In the genomic region with DNA sequence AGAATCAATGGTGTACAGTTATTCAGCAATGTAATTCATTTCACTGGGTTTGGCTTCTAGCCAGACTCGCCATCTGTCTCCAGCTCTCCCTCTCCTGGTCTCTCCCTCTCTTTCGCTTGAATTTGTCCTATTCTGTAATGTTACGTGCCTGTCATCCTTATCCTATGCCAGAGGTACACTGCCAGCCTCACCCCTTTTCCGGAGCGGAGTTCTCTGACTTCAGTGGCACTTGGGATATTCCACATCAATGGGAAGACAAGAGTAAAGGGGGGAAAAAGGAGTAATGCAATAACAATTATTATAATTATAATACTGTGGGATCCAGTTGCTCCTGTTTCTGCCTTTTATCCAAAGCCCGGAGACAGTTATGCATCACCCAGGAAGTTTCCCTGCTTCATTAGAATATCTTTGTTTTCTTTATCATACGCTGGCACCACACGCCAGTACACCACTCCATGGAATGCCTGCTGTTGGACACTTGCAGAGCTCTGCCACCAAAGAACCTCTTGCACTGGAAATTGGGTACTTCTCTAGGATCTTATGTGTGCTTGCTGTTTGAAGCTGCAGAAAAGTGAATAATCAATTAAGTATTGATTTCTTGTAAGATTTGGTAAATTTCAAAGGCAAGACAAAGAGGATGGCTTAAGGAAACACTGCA, we compare ENCODE assay signal across 9 mouse cellular contexts.
A peak's percentile ranks its signal among the peaks of the same experiment; 100 is the strongest.
DNase-seq lines count a peak whose midpoint lies in the region; ATAC-seq lines count a peak whose summit lies in the region.
"Had no signal": no experiment of that assay in that cellular context is flagged by ENCODE, and none has a peak within 500 bp of the region (broad histone marks: within the 10 kb centered on the region; RNA-seq: fewer than 3 reads in every experiment).

No protein-coding gene starts in this region.

- H3K4me3 ChIP-seq in hindbrain, embryonic 12.5 days = peak overlapping the region; percentile 7; the same call in 1 of the 2 replicates
- no peak overlapping the region for H3K4me3 ChIP-seq in limb, embryonic 13.5 days
- H3K4me3 ChIP-seq: heart, embryonic 13.5 days had no signal

- ATAC-seq in hindbrain, embryonic 12.5 days (ENCODE audit: low FRiP score) = peak; percentile 87
- peak; percentile 72 for ATAC-seq in limb, embryonic 13.5 days (ENCODE audit: low FRiP score, low read depth)
- no peak for ATAC-seq in erythroblast, adult 5-6 weeks (replicated peaks; ENCODE audit: low FRiP score, poor library complexity, severe bottlenecking)
- ATAC-seq in megakaryocyte-erythroid progenitor cell, adult 5-6 weeks (replicated peaks; ENCODE audit: low FRiP score, low TSS enrichment, poor library complexity, severe bottlenecking) = no peak

- peak overlapping the region; percentile 76 for H3K27ac ChIP-seq in hindbrain, embryonic 12.5 days
- no peak overlapping the region for H3K27ac ChIP-seq in limb, embryonic 13.5 days
- H3K27ac ChIP-seq: heart, embryonic 13.5 days had no signal

- DNase-seq in 3T3-L1 (ENCODE audit: low read depth, low spot score) = peak; percentile 14
- DNase-seq in cerebellum, adult 18-20 months = peak; percentile 10 to 18
- DNase-seq in spleen, postnatal 14 days (ENCODE audit: low spot score in 2 of 2) = no peak
- no peak for DNase-seq in heart, postnatal 10 days

- H3K4me2 ChIP-seq in hindbrain, embryonic 12.5 days (replicated peaks) = peak overlapping the region; percentile 29
- no peak overlapping the region for H3K4me2 ChIP-seq in limb, embryonic 13.5 days (replicated peaks)
- H3K4me2 ChIP-seq: heart, embryonic 13.5 days had no signal

- H3K9ac ChIP-seq in hindbrain, embryonic 12.5 days = no peak overlapping the region
- no peak overlapping the region for H3K9ac ChIP-seq in limb, embryonic 13.5 days
- H3K9ac ChIP-seq: heart, embryonic 13.5 days had no signal

- intact Hi-C loops in heart, postnatal 10 days (cut with DNase I) = no loop called here

- H3K27me3 ChIP-seq in hindbrain, embryonic 12.5 days = no peaks in the 10 kb centered on the region
- no peaks in the 10 kb centered on the region for H3K27me3 ChIP-seq in limb, embryonic 13.5 days
- H3K27me3 ChIP-seq: heart, embryonic 13.5 days had no signal

- H3K36me3 ChIP-seq in hindbrain, embryonic 12.5 days = no peaks in the 10 kb centered on the region
- no peaks in the 10 kb centered on the region for H3K36me3 ChIP-seq in limb, embryonic 13.5 days
- H3K36me3 ChIP-seq: heart, embryonic 13.5 days had no signal

- H3K9me3 ChIP-seq in hindbrain, embryonic 12.5 days (replicated peaks) = no peaks in the 10 kb centered on the region
- H3K9me3 ChIP-seq in limb, embryonic 13.5 days = no peaks in the 10 kb centered on the region
- H3K9me3 ChIP-seq: heart, embryonic 13.5 days had no signal

- 40% methylated on average over 8 of the region's 8 CpGs for WGBS in hindbrain, embryonic 12.5 days
- WGBS in limb, embryonic 13.5 days = 67% methylated on average over 8 of the region's 8 CpGs

- H3K4me1 ChIP-seq in hindbrain, embryonic 12.5 days = peaks cover 16% of the 10 kb centered on the region; the same call in 1 of the 2 replicates
- 0 out of 2 replicates have a peak, but pooled peaks cover 9% of the 10 kb centered on the region for H3K4me1 ChIP-seq in limb, embryonic 13.5 days
- H3K4me1 ChIP-seq: heart, embryonic 13.5 days had no signal

Comparison
In these comparisons a context has a peak if more than half of its experiments do, and no peak if none do; other contexts are left out.
1. DNase-seq: peak in 3T3-L1 (single experiment) and cerebellum, adult 18-20 months (2 of 2); none in spleen, postnatal 14 days (0 of 2) and heart, postnatal 10 days (0 of 2).
2. ATAC-seq: peak in hindbrain, embryonic 12.5 days (single experiment) and limb, embryonic 13.5 days (single experiment); none in erythroblast, adult 5-6 weeks (single experiment) and megakaryocyte-erythroid progenitor cell, adult 5-6 weeks (single experiment).